Mouse (Mus musculus): ENCODE data around the gene Pramel4. TPM values are rescaled to one million over a fixed set of nuclear protein-coding genes. Genes with fewer than 3 reads are reported as not detected.
"Not testable (repeated sequence)": the region's sequence is repeated elsewhere in the genome, so short reads cannot be mapped to it uniquely, and the experiment has no call there.

Gene Pramel4
- not detected for total RNA-seq (2021)

DNA sequence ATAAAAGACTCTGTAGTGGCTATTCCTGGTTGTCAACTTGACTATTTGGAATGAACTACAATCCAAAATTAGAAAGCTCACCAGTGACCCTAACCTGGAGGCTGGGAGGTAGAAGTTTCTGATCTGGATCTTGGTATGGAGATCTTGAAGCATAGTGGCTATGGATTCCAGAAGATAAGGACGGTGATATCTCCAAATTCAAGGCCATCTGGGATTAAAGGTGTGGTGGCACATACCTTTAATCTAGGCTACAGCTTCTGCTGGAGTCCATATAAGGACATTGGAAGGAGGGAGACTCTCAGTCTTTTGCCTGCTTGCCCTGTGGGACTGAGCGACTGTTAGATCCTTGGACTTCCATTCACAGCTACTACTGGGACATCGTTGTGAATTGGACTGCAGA is at the start of gene Pramel4:
Gene Pramel4 (plus strand): TSS at position 301 of the 400 bp plus-strand sequence.
- DNase-seq (ENCODE audit: low spot score in 2 of 2); intact Hi-C loops (cut with DNase I): not testable (repeated sequence)

DNA sequence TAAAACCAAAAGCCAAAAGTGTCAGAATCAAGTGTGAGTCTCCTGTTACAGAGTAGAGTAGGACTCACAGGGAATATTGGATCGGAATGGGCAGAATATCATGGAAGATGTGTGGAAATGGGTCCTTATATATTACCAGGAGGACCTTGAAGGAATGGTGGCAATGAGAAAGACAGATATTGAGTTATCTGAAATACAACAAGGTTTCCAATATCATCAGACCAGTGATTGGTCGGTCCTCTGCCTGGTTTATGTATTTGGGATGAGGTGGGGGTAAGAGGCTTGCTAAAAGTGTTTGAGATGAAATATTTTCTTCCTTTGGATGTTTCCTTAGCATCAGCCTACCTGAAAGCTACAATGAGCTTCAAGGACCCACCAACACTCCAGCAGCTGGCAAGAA is 47.2 kb downstream of the Pramel4 start, which contains the start of gene Gm13102:
Gene Gm13102 (plus strand): TSS at position 301 of the 400 bp plus-strand sequence.
- intact Hi-C loops (cut with DNase I); DNase-seq (ENCODE audit: low spot score in 2 of 2): not testable (repeated sequence)

Other genes with a start within 250 kb of the Pramel4 start
- gene Gm13084, start 243.0 kb upstream of the Pramel4 start, total RNA-seq (2021), result not detected
- gene Gm13103, start 212.6 kb upstream of the Pramel4 start, total RNA-seq (2021), result not detected
- gene Pramef6, start 158.7 kb upstream of the Pramel4 start, total RNA-seq (2021), result not detected
- gene Pramef25, start 108.1 kb upstream of the Pramel4 start, total RNA-seq (2021), result not detected
- gene Gm13101, start 92.2 kb upstream of the Pramel4 start, total RNA-seq (2021), result not detected
- not detected for gene Pramef17, start 64.8 kb upstream of the Pramel4 start, total RNA-seq (2021)
- not detected for gene Gm13102, start 47.3 kb downstream of the Pramel4 start, total RNA-seq (2021)
- not detected for gene Oog3, start 103.5 kb downstream of the Pramel4 start, total RNA-seq (2021)
- gene Oog2, start 131.6 kb downstream of the Pramel4 start, total RNA-seq (2021), result not detected
- gene C87977, start 154.2 kb downstream of the Pramel4 start, total RNA-seq (2021), result not detected
- gene Pramel5, start 221.4 kb downstream of the Pramel4 start, total RNA-seq (2021), result not detected

Data from left cerebral cortex, postnatal 36 days (tissue).